Mouse (Mus musculus): ENCODE results near the gene Raf1. TPM values are rescaled to one million over a fixed set of nuclear protein-coding genes. Genes with fewer than 3 reads are reported as not detected.

The Raf1 gene
- polyA plus RNA-seq (2015; fragmentation: Nextera tagmentation; extraction: Ambion mirVana) = 49.9 and 52.8 TPM in 2 replicates

DNA sequence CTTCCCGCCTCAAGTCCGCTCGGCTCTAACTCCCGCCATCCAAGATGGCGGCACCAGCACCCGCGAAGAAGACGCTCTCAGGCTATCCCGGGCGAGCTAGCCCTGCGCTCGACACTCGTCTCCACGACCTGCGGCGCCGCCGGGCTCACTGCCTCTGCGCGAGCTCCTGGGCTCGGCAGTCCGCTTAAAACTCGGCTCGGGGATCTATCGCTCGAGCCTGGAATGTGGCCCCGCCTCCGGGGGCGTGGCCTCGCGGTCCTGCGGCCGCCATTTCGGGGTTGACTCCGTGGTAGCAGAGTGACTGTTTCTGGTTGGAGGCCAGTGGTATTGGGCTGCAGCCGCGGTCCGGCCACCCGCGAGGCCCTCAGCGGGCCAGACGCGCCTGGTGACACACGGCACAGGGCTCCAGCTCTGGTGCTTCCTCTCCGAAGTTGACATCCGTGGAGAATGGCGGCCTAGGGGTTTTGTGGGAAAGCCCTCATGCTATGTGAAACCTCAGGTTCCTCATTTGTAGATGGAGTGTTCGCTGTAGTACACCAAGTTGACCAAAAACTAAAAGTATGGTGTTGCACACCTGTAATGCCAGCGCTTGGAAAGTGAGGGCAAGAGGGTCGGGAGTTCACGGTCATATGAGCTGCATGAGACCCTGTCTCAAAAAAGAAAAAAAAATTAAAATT is at the start of gene Raf1:
Gene Raf1 (minus strand): TSS at position 184 of the 677 bp plus-strand sequence.

DNA sequence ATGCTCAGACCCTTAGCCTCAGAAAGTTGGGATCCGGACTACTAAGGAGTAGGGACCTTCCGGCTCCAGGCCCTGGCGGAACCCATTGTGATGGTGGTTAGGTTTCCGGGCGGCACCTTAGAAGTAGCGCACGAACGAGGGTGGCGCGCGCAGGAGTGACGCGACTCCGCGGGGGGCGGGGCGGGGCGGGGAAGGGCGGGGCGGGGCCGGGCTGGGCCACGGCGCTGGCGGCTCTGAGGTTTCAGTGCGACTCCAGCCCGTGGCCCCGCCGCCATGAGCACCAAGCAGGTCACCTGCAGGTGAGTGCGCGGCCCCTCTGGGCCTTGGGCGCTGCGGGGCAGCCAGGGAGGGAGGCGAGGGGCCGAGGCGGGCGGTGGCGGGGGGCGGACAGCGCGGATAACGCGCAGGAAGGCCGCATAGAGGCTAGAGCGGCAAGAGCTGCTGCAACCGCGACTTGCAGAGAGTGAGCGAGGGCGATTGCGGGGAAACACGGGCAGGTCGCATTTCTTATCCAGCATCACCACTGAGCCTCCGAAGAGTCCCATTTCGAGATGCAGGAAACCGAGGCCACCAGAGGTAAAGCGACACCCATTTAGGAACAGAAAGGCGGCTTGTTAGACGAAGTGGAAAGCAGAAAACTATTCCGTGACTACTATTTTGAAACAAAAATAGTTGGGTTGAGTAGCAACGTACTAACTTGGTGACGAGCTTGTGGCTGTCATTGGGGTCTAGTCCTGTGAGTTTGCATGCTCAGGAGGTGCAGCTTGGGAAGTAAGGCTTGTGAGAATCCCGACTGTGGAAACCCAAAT is 74.5 kb downstream of the Raf1 start, which contains the start of gene Mkrn2:
Gene Mkrn2 (plus strand): TSS at position 188 of the 809 bp plus-strand sequence.

DNA sequence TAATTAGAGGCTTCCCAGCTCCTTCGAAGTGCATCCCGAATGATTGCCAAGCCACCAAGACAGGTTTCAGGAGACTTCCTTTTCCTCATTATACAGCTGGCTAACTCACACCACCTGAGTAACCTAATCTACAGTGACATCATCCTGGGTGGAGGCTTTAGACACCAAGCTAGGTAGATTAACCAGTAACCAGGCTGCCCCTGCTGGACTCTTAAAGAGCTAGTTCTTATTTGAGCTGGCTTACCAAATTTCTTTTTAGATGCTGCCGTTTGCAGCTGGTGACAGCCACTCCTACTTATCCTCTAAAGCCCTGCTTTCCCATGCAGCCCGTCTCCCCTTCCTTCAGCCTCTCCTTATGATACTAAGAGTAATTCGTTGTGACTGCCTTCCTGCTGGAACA is 84.0 kb downstream of the Raf1 start, which contains the start of gene Mkrn2os:
Gene Mkrn2os (minus strand): TSS at position 119 of the 400 bp plus-strand sequence.

Other genes starting within 250 kb of the Raf1 start
- gene Tsen2, start 132.0 kb downstream of the Raf1 start, polyA plus RNA-seq (2015; fragmentation: Nextera tagmentation; extraction: Ambion mirVana) = 14.4 and 18.0 TPM in 2 replicates
- 0.44 and 0.47 TPM in 2 replicates for gene Mkrn2os, start 84.1 kb downstream of the Raf1 start, polyA plus RNA-seq (2015; fragmentation: Nextera tagmentation; extraction: Ambion mirVana)
- gene Mkrn2, start 74.7 kb downstream of the Raf1 start, polyA plus RNA-seq (2015; fragmentation: Nextera tagmentation; extraction: Ambion mirVana) = 20.8 and 30.6 TPM in 2 replicates
- 3.0 and 3.3 TPM in 2 replicates for gene Tmem40, start 85.8 kb upstream of the Raf1 start, polyA plus RNA-seq (2015; fragmentation: Nextera tagmentation; extraction: Ambion mirVana)
- 8.5 and 10.0 TPM in 2 replicates for gene Cand2, start 97.9 kb upstream of the Raf1 start, polyA plus RNA-seq (2015; fragmentation: Nextera tagmentation; extraction: Ambion mirVana)
- gene Rpl32, start 132.1 kb upstream of the Raf1 start, polyA plus RNA-seq (2015; fragmentation: Nextera tagmentation; extraction: Ambion mirVana) = 2,518 and 3,190 TPM in 2 replicates
- gene Efcab12, start 161.8 kb upstream of the Raf1 start, polyA plus RNA-seq (2015; fragmentation: Nextera tagmentation; extraction: Ambion mirVana) = 0.62 and 0.66 TPM in 2 replicates
- 7.5 and 8.0 TPM in 2 replicates for gene Mbd4, start 176.7 kb upstream of the Raf1 start, polyA plus RNA-seq (2015; fragmentation: Nextera tagmentation; extraction: Ambion mirVana)
- gene Ift122, start 176.8 kb upstream of the Raf1 start, polyA plus RNA-seq (2015; fragmentation: Nextera tagmentation; extraction: Ambion mirVana) = 12.5 and 15.2 TPM in 2 replicates